Mouse (Mus musculus) forebrain, embryonic 16.5 days (tissue): ENCODE measurements at regions not wholly inside any gene's neighbourhood (a gene's known extent, or its start where the extent isn't known, plus 50 kb on each side); places are given as distances from the start of the nearest gene placed in this dataset.
A peak's percentile ranks its signal among the peaks of the same experiment; 100 is the strongest.

ENCODE experiments used
- ATAC-seq: fragments of 200-750 bp; cut with Nextera tagmentation; 2 replicates; pipeline ENCODE4 v1.8.0; 2017; ENCODE audit warnings: mild to moderate bottlenecking, moderate library complexity
- H3K27ac ChIP-seq: fragments of 300-500 bp; sonication (generic); 2 replicates; pipeline ENCODE4 v1.5.1; 2014; ENCODE audit warnings: low read length, control low read depth
- H3K27me3 ChIP-seq: fragments of 300-500 bp; sonication (generic); replicated peaks from 2 replicates; pipeline ENCODE4 v1.6.1; 2014; ENCODE audit warnings: low read length; ENCODE audit not compliant: control insufficient read depth, insufficient read depth
- H3K36me3 ChIP-seq: fragments of 300-500 bp; sonication (generic); 2 replicates; pipeline ENCODE4 v1.6.1; 2014; ENCODE audit not compliant: control insufficient read depth, insufficient read depth
- H3K4me1 ChIP-seq: fragments of 300-500 bp; sonication (generic); replicated peaks from 2 replicates; pipeline ENCODE4 v1.6.1; 2014; ENCODE audit warnings: low read length; ENCODE audit not compliant: control insufficient read depth, insufficient read depth
- H3K4me2 ChIP-seq: fragments of 300-500 bp; sonication (generic); 2 replicates; pipeline ENCODE4 v1.6.1; 2014; ENCODE audit warnings: mild to moderate bottlenecking, low read length, control low read depth
- H3K4me3 ChIP-seq: fragments of 300-500 bp; sonication (generic); replicated peaks from 2 replicates; pipeline ENCODE4 v1.5.1; 2014; ENCODE audit warnings: mild to moderate bottlenecking, low read length, control low read depth
- H3K9ac ChIP-seq: fragments of 300-500 bp; sonication (generic); replicated peaks from 2 replicates; pipeline ENCODE4 v1.6.1; 2014; ENCODE audit warnings: low read depth, low read length, control low read depth
- H3K9me3 ChIP-seq: fragments of 300-500 bp; sonication (generic); 2 replicates; pipeline ENCODE4 v1.6.1; 2016; ENCODE audit warnings: low read length; ENCODE audit not compliant: control insufficient read depth
- WGBS: fragments of 180-500 bp; shearing (Covaris S2); extraction: QIAGEN DNeasy Blood & Tissue Kit; methylation state at CpG from one replicate; pipeline ENCODE4 v1.1.7; 2014; 5-methylcytosine and 5-hydroxymethylcytosine counted together

GRCm38 (mm10) chr11:31734091-31734490 is 62.4 kb upstream of the Bod1 start:
- 20% methylated on average over 4 of the region's 4 CpGs for WGBS
- peaks cover 7% of the 10 kb centered on the region for H3K4me1 ChIP-seq
- H3K4me2 ChIP-seq, result no peak overlapping the region
- H3K4me3 ChIP-seq, result no peak overlapping the region
- H3K27me3 ChIP-seq, result no peaks in the 10 kb centered on the region
- no peaks in the 10 kb centered on the region for H3K9me3 ChIP-seq
- H3K9ac ChIP-seq, result no peak overlapping the region
- ATAC-seq, result peak; percentile 74
- no peak overlapping the region for H3K27ac ChIP-seq
- no peaks in the 10 kb centered on the region for H3K36me3 ChIP-seq

GRCm38 (mm10) chr11:31735257-31735656 is 63.6 kb upstream of the Bod1 start:
- Histone ChIP-seq H3K27me3 (no peaks in the 10 kb centered on the region), H3K27ac (no peak overlapping the region), H3K9me3 (no peaks in the 10 kb centered on the region), H3K4me3 (no peak overlapping the region), H3K36me3 (no peaks in the 10 kb centered on the region), H3K4me1 (peaks cover 7% of the 10 kb centered on the region), H3K9ac (no peak overlapping the region), H3K4me2 (no peak overlapping the region)
- no peak for ATAC-seq
- 97% methylated on average over 6 of the region's 6 CpGs for WGBS

- Histone ChIP-seq H3K36me3 (no peaks in the 10 kb centered on the region), H3K4me3 (no peak overlapping the region), H3K4me2 (no peak overlapping the region), H3K9me3 (no peaks in the 10 kb centered on the region), H3K27me3 (no peaks in the 10 kb centered on the region), H3K4me1 (peaks cover 7% of the 10 kb centered on the region), H3K9ac (no peak overlapping the region), H3K27ac (no peak overlapping the region)
- no peak for ATAC-seq
Observed at GRCm38 (mm10) chr11:31736086-31736485, 64.4 kb upstream of the Bod1 start.

GRCm38 (mm10) chr11:31736556-31737089 is 64.9 kb upstream of the Bod1 start:
- Histone ChIP-seq H3K9me3 (no peaks in the 10 kb centered on the region), H3K4me2 (no peak overlapping the region), H3K27ac (no peak overlapping the region), H3K4me1 (peaks cover 7% of the 10 kb centered on the region), H3K27me3 (no peaks in the 10 kb centered on the region), H3K36me3 (no peaks in the 10 kb centered on the region), H3K4me3 (no peak overlapping the region), H3K9ac (no peak overlapping the region)
- no peak for ATAC-seq
- 86% methylated on average over 4 of the region's 4 CpGs for WGBS

- Histone ChIP-seq H3K4me2 (no peak overlapping the region), H3K4me1 (peaks cover 7% of the 10 kb centered on the region), H3K9me3 (no peaks in the 10 kb centered on the region), H3K27me3 (no peaks in the 10 kb centered on the region), H3K9ac (no peak overlapping the region), H3K27ac (no peak overlapping the region), H3K36me3 (no peaks in the 10 kb centered on the region), H3K4me3 (no peak overlapping the region)
- ATAC-seq, result no peak
- WGBS, result 92% methylated on average over 5 of the region's 5 CpGs
Observed at GRCm38 (mm10) chr11:31738148-31739021, 66.7 kb upstream of the Bod1 start.

- 81% methylated on average over 5 of the region's 5 CpGs for WGBS
Observed at GRCm38 (mm10) chr11:31740409-31740808, 68.7 kb upstream of the Bod1 start.

GRCm38 (mm10) chr11:31742160-31742559 is 70.5 kb upstream of the Bod1 start:
- Histone ChIP-seq H3K4me3 (no peak overlapping the region), H3K4me2 (no peak overlapping the region), H3K36me3 (no peaks in the 10 kb centered on the region), H3K27me3 (no peaks in the 10 kb centered on the region), H3K4me1 (peaks cover 2% of the 10 kb centered on the region; the same call in 1 of the 2 replicates), H3K27ac (no peak overlapping the region), H3K9ac (no peak overlapping the region), H3K9me3 (no peaks in the 10 kb centered on the region)
- no peak for ATAC-seq
- WGBS, result 19% methylated on average over 1 of the region's 1 CpGs

More at GRCm38 (mm10) chr11:31740409-31740808, 68.7 kb upstream of the Bod1 start:
- H3K4me2 ChIP-seq, result no peak overlapping the region
- H3K27me3 ChIP-seq, result no peaks in the 10 kb centered on the region
- H3K36me3 ChIP-seq, result no peaks in the 10 kb centered on the region
- no peak overlapping the region for H3K4me3 ChIP-seq
- H3K9me3 ChIP-seq, result no peaks in the 10 kb centered on the region
- no peak overlapping the region for H3K9ac ChIP-seq
- peaks cover under 1% of the 10 kb centered on the region; the same call in 1 of the 2 replicates for H3K4me1 ChIP-seq
- no peak overlapping the region for H3K27ac ChIP-seq
- no peak for ATAC-seq

- Histone ChIP-seq H3K27ac (no peak overlapping the region), H3K4me1 (peaks cover 2% of the 10 kb centered on the region; the same call in 1 of the 2 replicates), H3K27me3 (no peaks in the 10 kb centered on the region), H3K9ac (no peak overlapping the region), H3K4me3 (no peak overlapping the region), H3K4me2 (no peak overlapping the region), H3K36me3 (no peaks in the 10 kb centered on the region), H3K9me3 (no peaks in the 10 kb centered on the region)
- WGBS, result 80% methylated on average over 12 of the region's 12 CpGs
- ATAC-seq, result no peak
Observed at GRCm38 (mm10) chr11:31744076-31744785, 72.5 kb upstream of the Bod1 start.
